Mouse (Mus musculus) heart, embryonic 16.5 days (tissue): ENCODE data around the gene Arsj. TPM values are rescaled to one million over a fixed set of nuclear protein-coding genes. Genes with fewer than 3 reads are reported as not detected.

Experiments
- ATAC-seq: fragments of 200-750 bp; cut with Nextera tagmentation; replicated peaks from 2 replicates; pipeline ENCODE4 v1.8.0; 2017; ENCODE audit warnings: moderate number of reproducible peaks; ENCODE audit not compliant: insufficient read depth, low FRiP score; ENCODE audit errors: extremely low read depth
- H3K27ac ChIP-seq: fragments of 300-500 bp; sonication (generic); 2 replicates; pipeline ENCODE4 v1.5.1; 2014; ENCODE audit warnings: mild to moderate bottlenecking, low read length, control low read depth, moderate library complexity
- H3K27me3 ChIP-seq: fragments of 300-500 bp; sonication (generic); 2 replicates; pipeline ENCODE4 v1.6.1; 2014; ENCODE audit warnings: low read length, mixed read lengths; ENCODE audit not compliant: control insufficient read depth, insufficient read depth
- H3K36me3 ChIP-seq: fragments of 300-500 bp; sonication (generic); 2 replicates; pipeline ENCODE4 v1.6.1; 2014; ENCODE audit not compliant: control insufficient read depth, insufficient read depth
- H3K4me1 ChIP-seq: fragments of 300-500 bp; sonication (generic); 2 replicates; pipeline ENCODE4 v1.6.1; 2014; ENCODE audit warnings: low read length, mixed read lengths; ENCODE audit not compliant: control insufficient read depth, insufficient read depth
- H3K4me2 ChIP-seq: fragments of 300-500 bp; sonication (generic); 2 replicates; pipeline ENCODE4 v1.6.1; 2014; ENCODE audit warnings: low read depth, mild to moderate bottlenecking, control low read depth, low read length
- H3K4me3 ChIP-seq: fragments of 300-500 bp; sonication (generic); 2 replicates; pipeline ENCODE4 v1.5.1; 2014; ENCODE audit warnings: mild to moderate bottlenecking, control low read depth, low read length
- H3K9ac ChIP-seq: fragments of 300-500 bp; sonication (generic); 2 replicates; pipeline ENCODE4 v1.6.1; 2014; ENCODE audit warnings: low read length, control low read depth
- H3K9me3 ChIP-seq: fragments of 300-500 bp; sonication (generic); replicated peaks from 2 replicates; pipeline ENCODE4 v1.6.1; 2016; ENCODE audit warnings: low read length; ENCODE audit not compliant: control insufficient read depth
- WGBS: fragments of 180-500 bp; shearing (Covaris S2); extraction: QIAGEN DNeasy Blood & Tissue Kit; methylation state at CpG from one replicate; pipeline ENCODE4 v1.1.7; 2014; 5-methylcytosine and 5-hydroxymethylcytosine counted together
- polyA plus RNA-seq: library from polyadenylated mRNA; unstranded; fragments of >200 nt; fragmentation: Nextera tagmentation; extraction: Ambion mirVana; gene quantifications from 2 replicates; pipeline ENCODE4 v1.2.1, GENCODE M21; 2015

Gene Arsj
- polyA plus RNA-seq = 0.89 and 1.2 TPM in 2 replicates

DNA sequence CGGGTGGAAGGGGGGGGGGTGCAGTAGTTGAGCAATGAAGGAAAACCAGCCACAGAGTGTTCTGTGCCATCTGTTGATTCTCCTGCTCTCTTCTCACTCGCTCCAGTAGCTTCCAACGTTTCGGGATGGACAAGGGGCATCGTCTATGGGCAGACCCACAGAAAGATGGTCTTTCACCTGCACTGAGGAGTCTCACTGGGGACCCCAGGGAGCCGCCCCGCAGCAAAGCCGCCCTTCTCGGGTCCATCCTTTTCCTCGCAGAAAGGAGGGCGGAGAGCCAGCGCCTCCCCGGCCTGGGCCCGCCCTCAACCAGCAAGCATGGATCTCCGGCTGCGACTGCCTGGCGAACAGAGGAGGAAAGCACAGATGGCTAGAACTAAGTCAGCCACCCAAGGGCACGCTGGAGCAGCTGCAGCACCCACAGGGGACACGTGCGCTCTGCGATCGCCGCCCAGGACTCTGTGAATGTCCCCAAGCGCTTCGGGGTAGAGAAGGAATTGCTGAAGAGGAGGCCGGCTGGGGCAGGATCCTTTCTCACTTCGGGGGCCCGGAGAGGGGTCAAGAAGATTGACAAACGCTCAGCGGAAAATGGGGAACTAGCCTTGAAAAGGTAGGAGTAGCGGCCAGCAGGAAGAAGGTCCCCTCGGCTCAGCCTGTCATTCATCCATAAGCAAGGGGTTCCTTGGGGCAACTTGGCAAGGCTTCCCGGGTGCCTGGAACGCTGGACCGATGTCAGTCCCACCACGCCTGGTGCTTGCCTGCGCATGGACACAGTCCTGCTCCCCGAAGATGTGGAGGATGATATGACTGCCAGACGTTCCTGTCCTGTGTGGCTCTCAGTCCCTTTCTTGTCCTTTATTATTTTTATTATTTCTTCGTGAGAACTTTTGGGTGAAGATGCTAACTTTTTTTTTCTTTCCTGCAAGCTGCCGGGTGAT lies at the start of gene Arsj:
TSS of gene Arsj (plus strand) at position 117 of the 938 bp plus-strand sequence.
- Histone ChIP-seq H3K4me3 (peak within 1 kb of the TSS; percentile 55), H3K4me1 (peaks cover 3% of the 10 kb centered on the region), H3K4me2 (peak within 1 kb of the TSS; percentile 92), H3K27me3 (0 out of 2 replicates have a peak, but pooled peaks cover 2% of the 10 kb centered on the region), H3K9ac (peak within 1 kb of the TSS; percentile 74), H3K36me3 (no peaks in the 10 kb centered on the region), H3K9me3 (no peaks in the 10 kb centered on the region), H3K27ac (no peak within 1 kb of the TSS)
- ATAC-seq = peak; percentile 72; the same call in 1 of the 2 replicates
- WGBS = 9% methylated on average over 41 of the region's 41 CpGs

DNA sequence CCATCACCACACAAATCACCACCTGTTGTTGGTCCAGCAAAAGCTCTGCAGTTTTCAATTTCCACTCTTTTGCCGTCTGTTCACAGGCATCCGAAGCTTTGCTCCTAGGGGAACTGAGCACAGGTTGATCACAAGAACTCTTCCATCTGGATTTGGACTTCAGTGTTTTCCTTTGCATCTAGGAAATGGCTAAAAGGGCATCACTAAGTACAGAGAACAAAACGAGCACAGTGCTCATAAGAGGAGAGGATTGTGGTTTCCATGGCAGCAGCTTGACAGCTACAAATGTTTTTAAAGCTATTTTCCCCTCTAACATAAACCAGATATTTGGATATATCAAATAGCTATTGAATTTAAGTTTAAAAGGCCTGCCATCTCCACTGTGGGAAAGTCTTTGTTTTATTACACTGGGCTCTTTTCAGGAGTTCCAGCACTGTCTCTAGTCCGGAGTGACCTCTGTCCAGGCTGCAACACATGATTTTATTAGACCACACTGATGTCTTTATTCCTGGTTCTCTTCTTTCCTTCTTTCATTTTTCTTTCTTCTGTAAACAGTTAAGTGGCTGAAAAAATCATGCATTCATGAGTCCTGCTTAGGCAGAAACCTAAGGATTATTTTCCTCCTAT lies 38.5 kb upstream of the Arsj start:
- H3K27me3 ChIP-seq = no peaks in the 10 kb centered on the region
- H3K9ac ChIP-seq = no peak overlapping the region
- H3K27ac ChIP-seq = no peak overlapping the region
- H3K4me3 ChIP-seq = no peak overlapping the region
- no peaks in the 10 kb centered on the region for H3K36me3 ChIP-seq
- ATAC-seq = no peak
- WGBS = 47% methylated on average over 4 of the region's 4 CpGs
- no peaks in the 10 kb centered on the region for H3K9me3 ChIP-seq
- no peak overlapping the region for H3K4me2 ChIP-seq
- H3K4me1 ChIP-seq = no peaks in the 10 kb centered on the region

DNA sequence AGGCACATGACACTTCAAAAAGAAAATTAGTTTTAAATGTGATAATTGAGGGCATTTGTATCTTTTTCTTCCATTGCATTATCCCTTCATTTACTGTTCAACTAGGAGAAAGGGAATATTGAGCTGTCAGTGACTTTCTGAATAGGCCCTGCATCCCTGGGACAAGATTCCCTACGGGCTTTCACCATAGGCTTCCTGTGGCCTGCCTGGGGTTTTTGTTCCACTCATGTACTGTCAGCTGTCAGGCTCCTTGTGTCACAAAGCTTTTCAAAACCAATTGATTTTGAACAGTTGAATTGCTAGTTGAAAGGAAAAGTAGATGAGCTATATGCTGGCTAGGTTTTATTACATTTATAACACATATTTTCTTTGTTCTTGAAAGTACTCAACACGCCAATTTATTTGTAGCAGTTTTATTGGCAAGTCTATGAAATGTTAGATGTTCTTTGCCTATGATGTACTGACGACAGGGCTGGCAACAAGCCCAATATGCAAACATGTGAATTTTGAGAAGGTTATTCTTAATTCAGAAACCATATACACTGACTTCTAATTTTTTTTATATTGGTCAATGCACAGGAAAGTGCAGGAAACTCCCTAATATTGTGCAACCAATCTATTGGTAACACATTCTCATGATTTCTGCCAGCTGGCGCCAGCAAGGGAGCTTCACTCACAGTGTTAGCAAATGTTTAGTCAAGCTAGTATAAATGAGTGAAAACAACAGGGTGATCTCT lies 37.4 kb upstream of the Arsj start:
- no peak overlapping the region for H3K9ac ChIP-seq
- no peaks in the 10 kb centered on the region for H3K9me3 ChIP-seq
- no peak overlapping the region for H3K4me3 ChIP-seq
- H3K27ac ChIP-seq = no peak overlapping the region
- ATAC-seq = no peak
- no peaks in the 10 kb centered on the region for H3K4me1 ChIP-seq
- no peaks in the 10 kb centered on the region for H3K36me3 ChIP-seq
- no peaks in the 10 kb centered on the region for H3K27me3 ChIP-seq
- 71% methylated on average over 4 of the region's 4 CpGs for WGBS
- H3K4me2 ChIP-seq = no peak overlapping the region

DNA sequence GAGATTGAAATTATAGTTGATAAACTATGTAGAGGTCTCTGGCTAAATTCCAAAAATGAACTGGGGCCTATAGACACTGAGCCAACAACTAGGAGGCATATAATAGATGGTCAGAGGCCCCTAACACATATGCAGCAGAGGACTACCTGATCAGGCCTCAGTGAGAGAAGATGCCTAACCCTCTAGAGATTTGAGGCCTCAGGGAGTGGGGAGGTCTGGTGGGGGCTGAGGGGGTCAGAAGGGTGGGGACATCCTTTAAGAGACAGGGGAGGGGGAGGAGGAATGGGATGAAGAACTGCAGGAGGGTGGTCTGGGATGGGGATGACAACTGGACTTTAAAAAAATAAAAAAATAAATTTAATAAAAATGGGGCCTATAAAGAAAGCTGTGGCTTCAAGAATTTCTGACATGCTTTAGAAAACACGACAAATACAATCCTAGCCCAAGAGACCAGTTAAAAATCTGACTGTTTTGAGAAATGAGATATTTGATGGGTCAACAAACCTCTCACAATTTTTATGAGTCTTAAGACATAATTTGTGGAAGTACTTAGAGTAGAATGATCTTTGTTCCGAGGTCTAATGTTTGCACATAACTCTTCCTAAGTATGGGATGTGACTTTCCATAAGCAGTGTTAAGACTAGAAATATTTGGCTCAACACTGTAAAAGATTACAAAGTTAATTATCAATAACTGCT lies 36.7 kb upstream of the Arsj start:
- WGBS = 70% methylated on average over 2 of the region's 2 CpGs

DNA sequence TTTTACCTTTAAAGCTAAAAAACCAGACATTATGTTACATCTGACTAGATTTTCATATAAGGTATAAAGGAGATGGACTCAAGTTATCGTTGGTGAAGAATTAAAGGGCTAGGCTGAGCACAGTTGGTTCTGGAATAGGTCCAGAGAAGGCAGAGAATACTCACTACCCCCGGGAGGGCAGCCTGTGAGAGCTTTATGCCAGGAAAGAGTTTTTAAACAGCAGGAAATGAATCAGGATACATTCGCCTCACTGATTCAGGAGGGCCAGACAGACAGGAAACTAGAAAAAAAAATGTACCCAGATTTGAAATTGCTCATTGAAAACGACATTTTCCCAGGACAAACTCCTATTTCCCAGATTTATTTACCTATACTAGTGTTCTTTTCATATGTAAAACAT lies 28.2 kb upstream of the Arsj start:
- Histone ChIP-seq H3K27me3 (no peaks in the 10 kb centered on the region), H3K36me3 (no peaks in the 10 kb centered on the region), H3K4me2 (no peak overlapping the region), H3K9me3 (no peaks in the 10 kb centered on the region), H3K4me1 (no peaks in the 10 kb centered on the region), H3K4me3 (no peak overlapping the region), H3K27ac (no peak overlapping the region), H3K9ac (no peak overlapping the region)
- ATAC-seq = no peak
- WGBS = 45% methylated on average over 4 of the region's 4 CpGs

More for the DNA sequence above, 36.7 kb upstream of the Arsj start:
- no peak overlapping the region for H3K9ac ChIP-seq
- H3K27ac ChIP-seq = no peak overlapping the region
- H3K4me1 ChIP-seq = no peaks in the 10 kb centered on the region
- H3K36me3 ChIP-seq = no peaks in the 10 kb centered on the region
- no peak for ATAC-seq
- H3K27me3 ChIP-seq = no peaks in the 10 kb centered on the region
- no peak overlapping the region for H3K4me3 ChIP-seq
- H3K4me2 ChIP-seq = no peak overlapping the region
- H3K9me3 ChIP-seq = no peaks in the 10 kb centered on the region

DNA sequence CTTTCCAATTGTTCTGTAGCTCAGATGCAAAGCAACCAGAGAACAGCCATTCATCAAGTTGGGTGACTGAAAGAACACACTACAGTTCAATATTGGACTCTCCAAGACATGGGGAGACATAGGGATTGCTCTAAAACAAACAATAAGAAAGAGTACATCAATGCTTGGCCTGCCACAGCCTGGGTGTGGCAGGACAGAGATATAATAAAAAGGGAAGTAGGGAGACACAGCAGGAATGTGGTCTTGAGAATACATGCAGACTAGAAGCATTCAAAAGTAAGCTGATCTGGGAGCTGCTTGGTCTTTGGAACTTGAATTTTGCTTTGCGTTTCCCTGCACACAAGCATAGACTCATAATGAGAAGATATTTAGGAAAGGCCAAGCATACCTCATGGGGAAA lies 18.7 kb upstream of the Arsj start:
- ATAC-seq = no peak
- H3K4me1 ChIP-seq = no peaks in the 10 kb centered on the region
- 100% methylated on average over 1 of the region's 1 CpGs for WGBS

DNA sequence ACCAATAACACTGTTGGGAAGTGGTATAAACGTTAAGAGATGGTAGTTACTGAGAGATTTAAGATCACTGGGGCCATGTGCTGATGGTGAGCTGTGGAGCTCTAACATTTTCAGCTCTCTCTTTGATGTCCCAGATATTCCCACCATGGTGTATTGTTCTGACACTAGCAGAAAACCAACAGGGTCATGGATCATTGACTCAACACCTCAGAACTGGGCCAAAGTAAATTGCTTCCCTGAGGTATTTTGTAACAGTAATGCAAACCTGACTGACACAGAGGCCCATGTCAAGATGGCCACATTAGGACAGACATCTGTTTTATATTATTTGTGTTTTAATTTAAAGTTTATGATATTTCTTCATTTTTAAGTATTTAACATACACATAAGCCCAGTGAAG lies 3.7 kb upstream of the Arsj start:
- H3K27me3 ChIP-seq = 0 out of 2 replicates have a peak, but pooled peaks cover 2% of the 10 kb centered on the region
- no peak overlapping the region for H3K4me2 ChIP-seq
- peaks cover 3% of the 10 kb centered on the region for H3K4me1 ChIP-seq
- ATAC-seq = no peak
- no peak overlapping the region for H3K27ac ChIP-seq
- no peaks in the 10 kb centered on the region for H3K36me3 ChIP-seq
- H3K9me3 ChIP-seq = no peaks in the 10 kb centered on the region
- H3K9ac ChIP-seq = no peak overlapping the region
- WGBS = 43% methylated on average over 1 of the region's 1 CpGs
- H3K4me3 ChIP-seq = no peak overlapping the region

More for the DNA sequence above, 18.7 kb upstream of the Arsj start:
- Histone ChIP-seq H3K9me3 (no peaks in the 10 kb centered on the region), H3K27ac (no peak overlapping the region), H3K36me3 (no peaks in the 10 kb centered on the region), H3K4me3 (no peak overlapping the region), H3K9ac (no peak overlapping the region), H3K4me2 (no peak overlapping the region), H3K27me3 (no peaks in the 10 kb centered on the region)

DNA sequence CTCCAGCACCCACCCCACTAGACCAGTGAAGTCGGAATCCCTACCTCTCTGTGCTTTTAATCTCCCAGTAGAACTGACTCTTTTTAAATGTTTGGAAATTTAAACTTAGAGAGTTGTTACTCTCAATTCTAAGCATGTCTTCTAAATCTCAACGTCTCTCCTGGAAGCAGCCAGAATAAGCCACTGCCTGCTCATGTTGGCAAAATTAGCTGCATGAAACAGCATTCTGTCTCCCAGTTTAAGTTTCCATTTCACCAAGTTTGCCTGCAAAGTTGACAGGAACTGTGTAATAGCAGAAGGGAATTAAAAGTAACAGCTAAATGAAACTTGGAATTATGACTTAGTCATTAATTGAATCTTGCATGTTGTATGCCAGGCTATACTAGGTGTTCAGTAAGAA lies 1.1 kb upstream of the Arsj start:
- Histone ChIP-seq H3K36me3 (no peaks in the 10 kb centered on the region), H3K9me3 (no peaks in the 10 kb centered on the region), H3K27me3 (0 out of 2 replicates have a peak, but pooled peaks cover 2% of the 10 kb centered on the region), H3K27ac (no peak overlapping the region), H3K9ac (no peak overlapping the region), H3K4me3 (no peak overlapping the region), H3K4me2 (no peak overlapping the region), H3K4me1 (peaks cover 3% of the 10 kb centered on the region)
- ATAC-seq = no peak
- WGBS = 74% methylated on average over 2 of the region's 2 CpGs
